Mouse (Mus musculus): ENCODE results near the gene Gpc3. TPM values are rescaled to one million over a fixed set of nuclear protein-coding genes. Genes with fewer than 3 reads are reported as not detected.

The Gpc3 gene
- polyA plus RNA-seq, 1 experiment from 2014 or later: 271 TPM

- H3K4me3 ChIP-seq: no peak overlapping the region
- peaks cover 20% of the 10 kb centered on the region for H3K27me3 ChIP-seq (ENCODE audit: insufficient read depth, poor library complexity, severe bottlenecking)
- 0 out of 2 replicates have a peak, but pooled peaks cover 4% of the 10 kb centered on the region for H3K9me3 ChIP-seq
- H3K27ac ChIP-seq: no peak overlapping the region
- WGBS: 65% methylated on average over 5 of the region's 5 CpGs
- no peak for DNase-seq (ENCODE audit: low spot score)
- peaks cover 14% of the 10 kb centered on the region for H3K4me1 ChIP-seq (replicated peaks)
- H3K36me3 ChIP-seq: no peaks in the 10 kb centered on the region
Measured at GRCm38 (mm10) chrX:52616152-52616551, 2.4 kb upstream of the Gpc3 start.

GRCm38 (mm10) chrX:52614031-52614381 lies 256 bp upstream of the Gpc3 start:
- H3K36me3 ChIP-seq: no peaks in the 10 kb centered on the region
- H3K27ac ChIP-seq: peak overlapping the region; percentile 84
- peak overlapping the region; percentile 59 for H3K4me3 ChIP-seq
- H3K4me1 ChIP-seq (replicated peaks): peaks cover 17% of the 10 kb centered on the region
- WGBS: 30% methylated on average over 23 of the region's 23 CpGs
- peaks cover 20% of the 10 kb centered on the region for H3K27me3 ChIP-seq (ENCODE audit: insufficient read depth, poor library complexity, severe bottlenecking)
- 0 out of 2 replicates have a peak, but pooled peaks cover 4% of the 10 kb centered on the region for H3K9me3 ChIP-seq
- DNase-seq (ENCODE audit: low spot score): peak; percentile 83

GRCm38 (mm10) chrX:52612806-52613205 lies 944 bp downstream of the Gpc3 start:
- H3K27me3 ChIP-seq (ENCODE audit: insufficient read depth, poor library complexity, severe bottlenecking): peaks cover 20% of the 10 kb centered on the region
- H3K36me3 ChIP-seq: no peaks in the 10 kb centered on the region
- peak overlapping the region; percentile 84 for H3K27ac ChIP-seq
- peak overlapping the region; percentile 59 for H3K4me3 ChIP-seq
- whole genome bisulfite sequencing: 18% methylated on average over 12 of the region's 12 CpGs
- H3K4me1 ChIP-seq (replicated peaks): peaks cover 14% of the 10 kb centered on the region
- peak; percentile 17 for DNase-seq (ENCODE audit: low spot score)
- H3K9me3 ChIP-seq: 0 out of 2 replicates have a peak, but pooled peaks cover 4% of the 10 kb centered on the region

GRCm38 (mm10) chrX:52611987-52612670 lies 1.6 kb downstream of the Gpc3 start:
- H3K4me1 ChIP-seq (replicated peaks): peaks cover 14% of the 10 kb centered on the region
- H3K4me3 ChIP-seq: peak overlapping the region; percentile 59
- peak; percentile 59 for DNase-seq (ENCODE audit: low spot score)
- H3K9me3 ChIP-seq: 0 out of 2 replicates have a peak, but pooled peaks cover 4% of the 10 kb centered on the region
- peaks cover 20% of the 10 kb centered on the region for H3K27me3 ChIP-seq (ENCODE audit: insufficient read depth, poor library complexity, severe bottlenecking)
- peak overlapping the region; percentile 84 for H3K27ac ChIP-seq
- no peaks in the 10 kb centered on the region for H3K36me3 ChIP-seq
- 24% methylated on average over 28 of the region's 28 CpGs for WGBS

GRCm38 (mm10) chrX:52611541-52611940 lies 2.2 kb downstream of the Gpc3 start:
- peak overlapping the region; percentile 59 for H3K4me3 ChIP-seq
- no peak overlapping the region for H3K27ac ChIP-seq
- H3K36me3 ChIP-seq: no peaks in the 10 kb centered on the region
- 27% methylated on average over 6 of the region's 6 CpGs for WGBS
- DNase-seq (ENCODE audit: low spot score): peak; percentile 10
- H3K4me1 ChIP-seq (replicated peaks): peaks cover 14% of the 10 kb centered on the region
- H3K27me3 ChIP-seq (ENCODE audit: insufficient read depth, poor library complexity, severe bottlenecking): peaks cover 20% of the 10 kb centered on the region
- H3K9me3 ChIP-seq: 0 out of 2 replicates have a peak, but pooled peaks cover 4% of the 10 kb centered on the region

- 78% methylated on average over 4 of the region's 4 CpGs for WGBS
- H3K4me3 ChIP-seq: no peak overlapping the region
- H3K27ac ChIP-seq: no peak overlapping the region
- no peaks in the 10 kb centered on the region for H3K27me3 ChIP-seq (ENCODE audit: insufficient read depth, poor library complexity, severe bottlenecking)
- H3K9me3 ChIP-seq: no peaks in the 10 kb centered on the region
- no peak for DNase-seq (ENCODE audit: low spot score)
- H3K36me3 ChIP-seq: no peaks in the 10 kb centered on the region
- no peaks in the 10 kb centered on the region for H3K4me1 ChIP-seq (replicated peaks)
Measured at GRCm38 (mm10) chrX:52603143-52603542, 10.6 kb downstream of the Gpc3 start.

GRCm38 (mm10) chrX:52599246-52599645 lies 14.5 kb downstream of the Gpc3 start:
- 67% methylated on average over 1 of the region's 1 CpGs for WGBS
- H3K36me3 ChIP-seq: no peaks in the 10 kb centered on the region
- no peak overlapping the region for H3K27ac ChIP-seq
- no peak overlapping the region for H3K4me3 ChIP-seq
- DNase-seq (ENCODE audit: low spot score): no peak
- no peaks in the 10 kb centered on the region for H3K4me1 ChIP-seq (replicated peaks)
- no peaks in the 10 kb centered on the region for H3K9me3 ChIP-seq
- no peaks in the 10 kb centered on the region for H3K27me3 ChIP-seq (ENCODE audit: insufficient read depth, poor library complexity, severe bottlenecking)

GRCm38 (mm10) chrX:52587671-52588070 lies 26.1 kb downstream of the Gpc3 start:
- H3K36me3 ChIP-seq: no peaks in the 10 kb centered on the region
- no peak for DNase-seq (ENCODE audit: low spot score)
- H3K9me3 ChIP-seq: no peaks in the 10 kb centered on the region
- no peaks in the 10 kb centered on the region for H3K4me1 ChIP-seq (replicated peaks)
- H3K27me3 ChIP-seq (ENCODE audit: insufficient read depth, poor library complexity, severe bottlenecking): no peaks in the 10 kb centered on the region
- no peak overlapping the region for H3K27ac ChIP-seq
- H3K4me3 ChIP-seq: no peak overlapping the region

GRCm38 (mm10) chrX:52559995-52560394 lies 53.8 kb downstream of the Gpc3 start:
- H3K36me3 ChIP-seq: no peaks in the 10 kb centered on the region
- no peak for DNase-seq (ENCODE audit: low spot score)
- no peak overlapping the region for H3K27ac ChIP-seq
- H3K27me3 ChIP-seq (ENCODE audit: insufficient read depth, poor library complexity, severe bottlenecking): peaks cover 6% of the 10 kb centered on the region
- H3K4me3 ChIP-seq: no peak overlapping the region
- H3K4me1 ChIP-seq (replicated peaks): no peaks in the 10 kb centered on the region
- WGBS: 77% methylated on average over 4 of the region's 4 CpGs
- H3K9me3 ChIP-seq: no peaks in the 10 kb centered on the region

- Histone ChIP-seq H3K9me3 (no peaks in the 10 kb centered on the region), H3K27ac (no peak overlapping the region), H3K36me3 (no peaks in the 10 kb centered on the region), H3K4me3 (no peak overlapping the region), H3K4me1 (replicated peaks) (no peaks in the 10 kb centered on the region), H3K27me3 (ENCODE audit: insufficient read depth, poor library complexity, severe bottlenecking) (peaks cover 6% of the 10 kb centered on the region)
- no peak for DNase-seq (ENCODE audit: low spot score)
- 84% methylated on average over 5 of the region's 5 CpGs for WGBS
Measured at GRCm38 (mm10) chrX:52558526-52558925, 55.2 kb downstream of the Gpc3 start.

GRCm38 (mm10) chrX:52557489-52557888 lies 56.3 kb downstream of the Gpc3 start:
- Histone ChIP-seq H3K4me1 (replicated peaks) (no peaks in the 10 kb centered on the region), H3K36me3 (no peaks in the 10 kb centered on the region), H3K4me3 (no peak overlapping the region), H3K27me3 (ENCODE audit: insufficient read depth, poor library complexity, severe bottlenecking) (peaks cover 6% of the 10 kb centered on the region), H3K9me3 (no peaks in the 10 kb centered on the region), H3K27ac (no peak overlapping the region)
- 86% methylated on average over 6 of the region's 6 CpGs for whole genome bisulfite sequencing
- no peak for DNase-seq (ENCODE audit: low spot score)

- H3K36me3 ChIP-seq: no peaks in the 10 kb centered on the region
- no peak overlapping the region for H3K27ac ChIP-seq
- no peak for DNase-seq (ENCODE audit: low spot score)
- H3K27me3 ChIP-seq (ENCODE audit: insufficient read depth, poor library complexity, severe bottlenecking): peaks cover 2% of the 10 kb centered on the region
- H3K4me3 ChIP-seq: no peak overlapping the region
- H3K9me3 ChIP-seq: no peaks in the 10 kb centered on the region
- peaks cover 14% of the 10 kb centered on the region; the same call in 1 of the 2 replicates for H3K4me1 ChIP-seq (replicated peaks)
- WGBS: 82% methylated on average over 1 of the region's 1 CpGs
Measured at GRCm38 (mm10) chrX:52551296-52551695, 62.5 kb downstream of the Gpc3 start.

GRCm38 (mm10) chrX:52544623-52545022 lies 69.1 kb downstream of the Gpc3 start:
- no peak overlapping the region for H3K4me3 ChIP-seq
- H3K27ac ChIP-seq: no peak overlapping the region
- no peak for DNase-seq (ENCODE audit: low spot score)
- H3K27me3 ChIP-seq (ENCODE audit: insufficient read depth, poor library complexity, severe bottlenecking): peaks cover 4% of the 10 kb centered on the region; the same call in 1 of the 2 replicates
- H3K4me1 ChIP-seq (replicated peaks): peaks cover 14% of the 10 kb centered on the region; the same call in 1 of the 2 replicates
- H3K36me3 ChIP-seq: no peaks in the 10 kb centered on the region
- 72% methylated on average over 3 of the region's 3 CpGs for WGBS
- H3K9me3 ChIP-seq: no peaks in the 10 kb centered on the region
